Mouse (Mus musculus) kidney, postnatal 25 days (tissue): ENCODE data around the gene Scnm1.

Experiments used
- DNase-seq, 2 experiments: peaks; one replicate each; pipeline ENCODE4 v3.0.0; 2021; ENCODE audit warnings: mixed read lengths in 2 of 2

Gene Scnm1

GRCm38 (mm10) chr3:95133680-95134101 lies at the start of gene Scnm1, which contains the start of gene Lysmd1:
Gene Scnm1 (minus strand): TSS chr3:95134011.
Gene Lysmd1 (plus strand): TSS chr3:95134088.
- peak; percentile 89 to 96 for DNase-seq

GRCm38 (mm10) chr3:95181841-95182240 lies 48.0 kb upstream of the Scnm1 start:
- DNase-seq: no peak

DNA sequence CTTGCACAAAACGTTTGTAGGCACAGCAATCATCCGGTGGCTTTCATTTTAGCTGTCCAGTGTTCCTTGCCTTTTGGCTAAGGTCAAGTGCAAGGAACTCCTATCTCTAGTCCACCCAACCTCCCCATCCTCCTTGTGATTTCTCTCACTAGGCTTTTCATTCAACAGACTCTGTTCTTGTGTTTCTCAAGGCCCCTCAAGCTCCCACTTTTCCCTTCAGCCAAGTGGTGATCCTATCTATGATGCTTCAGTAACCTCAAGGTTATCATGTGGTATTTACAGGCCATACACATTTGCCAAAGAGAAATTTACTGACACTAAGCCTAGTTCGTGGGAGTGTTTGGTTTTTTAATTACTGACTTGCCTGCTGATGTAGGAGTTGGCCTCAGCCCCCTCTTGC lies 46.1 kb upstream of the Scnm1 start:
- no peak for DNase-seq

DNA sequence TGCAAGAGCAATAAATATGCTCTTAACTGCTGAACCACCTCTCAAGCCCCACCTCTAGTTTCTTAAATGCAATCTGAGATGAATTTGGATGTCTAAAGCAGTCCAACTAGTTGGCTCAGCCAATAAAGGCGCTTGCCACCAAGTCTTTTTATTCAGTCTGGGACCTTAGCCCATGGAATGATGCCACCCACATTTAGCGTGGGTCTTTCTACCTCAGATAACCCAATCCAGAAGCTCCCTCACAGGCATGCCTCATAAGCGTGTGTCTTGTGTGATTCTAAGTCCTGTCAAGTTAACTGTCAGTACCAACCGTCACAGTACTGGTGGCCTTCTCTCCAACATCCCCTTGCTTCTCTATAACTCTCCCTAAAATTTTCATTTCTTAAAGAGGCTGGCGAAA lies 45.1 kb upstream of the Scnm1 start:
- DNase-seq: no peak

GRCm38 (mm10) chr3:95177583-95177982 lies 43.8 kb upstream of the Scnm1 start:
- DNase-seq: peak in 1 of 2 experiments; percentile 21

GRCm38 (mm10) chr3:95176500-95176899 lies 42.7 kb upstream of the Scnm1 start:
- DNase-seq: no peak

- DNase-seq: peak; percentile 89 to 92
Observed at GRCm38 (mm10) chr3:95174011-95174592, 40.3 kb upstream of the Scnm1 start.

- peak; percentile 40 to 69 for DNase-seq
Observed at GRCm38 (mm10) chr3:95173256-95173949, 39.6 kb upstream of the Scnm1 start.

- DNase-seq: peak in 1 of 2 experiments; percentile 49
Observed at GRCm38 (mm10) chr3:95172526-95173255, 38.9 kb upstream of the Scnm1 start.

DNA sequence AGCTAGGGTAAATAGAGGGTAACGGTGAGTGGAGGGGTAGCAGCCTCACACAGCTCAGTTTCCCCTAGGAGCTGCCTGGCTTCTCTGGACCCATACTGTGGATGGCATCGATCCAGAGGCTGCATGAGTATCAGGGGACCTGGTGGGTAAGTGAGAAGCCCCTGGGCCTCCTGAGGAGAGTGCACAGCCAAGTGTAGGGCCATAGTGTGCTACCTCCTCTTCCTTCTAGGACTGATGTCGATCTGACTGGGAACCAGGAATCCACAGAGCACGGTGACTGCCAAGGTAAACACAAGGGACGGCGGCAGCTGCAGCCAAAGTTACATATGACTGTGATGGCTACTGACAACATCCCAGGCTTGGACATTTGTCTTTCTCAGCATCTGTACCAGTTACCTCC lies 37.3 kb upstream of the Scnm1 start:
- no peak for DNase-seq

- DNase-seq: no peak
Observed at GRCm38 (mm10) chr3:95169996-95170395, 36.2 kb upstream of the Scnm1 start.

DNA sequence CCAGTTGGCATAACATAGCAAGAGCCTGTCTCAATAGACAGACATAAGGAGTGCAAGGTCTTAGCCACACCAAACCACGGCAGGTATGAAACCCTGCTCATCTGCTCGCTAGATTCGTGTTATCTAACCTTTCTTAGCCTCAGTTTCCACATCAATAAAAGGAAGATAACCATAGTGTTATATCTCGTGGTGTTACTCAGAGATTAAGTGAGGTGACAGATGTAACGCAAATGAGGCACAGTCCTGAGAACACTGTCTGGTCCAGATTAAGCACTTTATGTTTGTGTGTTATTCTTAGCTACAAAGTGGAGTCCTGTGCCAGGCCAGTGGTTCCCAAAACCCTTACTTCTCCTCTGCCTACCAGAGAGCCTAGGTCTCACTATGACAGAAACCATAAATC lies 31.0 kb upstream of the Scnm1 start:
- no peak for DNase-seq

DNA sequence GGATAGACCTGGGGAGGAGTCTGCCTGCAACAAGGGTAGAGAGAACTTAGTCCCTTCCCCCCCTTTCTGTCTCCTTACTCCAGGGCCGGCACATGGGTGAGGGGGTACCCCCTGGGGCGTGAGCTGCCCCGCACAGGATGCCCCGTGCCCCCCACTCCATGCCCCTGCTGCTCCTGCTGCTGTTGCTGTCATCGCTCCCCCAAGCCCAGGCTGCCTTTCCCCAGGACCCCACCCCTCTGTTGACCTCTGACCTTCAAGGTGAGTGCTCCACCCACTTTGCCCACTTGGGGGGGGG lies 30.4 kb upstream of the Scnm1 start:
- DNase-seq: no peak

GRCm38 (mm10) chr3:95163419-95164255 lies 29.8 kb upstream of the Scnm1 start:
- DNase-seq: no peak

- no peak for DNase-seq
Observed at GRCm38 (mm10) chr3:95162345-95162628, 28.5 kb upstream of the Scnm1 start.

DNA sequence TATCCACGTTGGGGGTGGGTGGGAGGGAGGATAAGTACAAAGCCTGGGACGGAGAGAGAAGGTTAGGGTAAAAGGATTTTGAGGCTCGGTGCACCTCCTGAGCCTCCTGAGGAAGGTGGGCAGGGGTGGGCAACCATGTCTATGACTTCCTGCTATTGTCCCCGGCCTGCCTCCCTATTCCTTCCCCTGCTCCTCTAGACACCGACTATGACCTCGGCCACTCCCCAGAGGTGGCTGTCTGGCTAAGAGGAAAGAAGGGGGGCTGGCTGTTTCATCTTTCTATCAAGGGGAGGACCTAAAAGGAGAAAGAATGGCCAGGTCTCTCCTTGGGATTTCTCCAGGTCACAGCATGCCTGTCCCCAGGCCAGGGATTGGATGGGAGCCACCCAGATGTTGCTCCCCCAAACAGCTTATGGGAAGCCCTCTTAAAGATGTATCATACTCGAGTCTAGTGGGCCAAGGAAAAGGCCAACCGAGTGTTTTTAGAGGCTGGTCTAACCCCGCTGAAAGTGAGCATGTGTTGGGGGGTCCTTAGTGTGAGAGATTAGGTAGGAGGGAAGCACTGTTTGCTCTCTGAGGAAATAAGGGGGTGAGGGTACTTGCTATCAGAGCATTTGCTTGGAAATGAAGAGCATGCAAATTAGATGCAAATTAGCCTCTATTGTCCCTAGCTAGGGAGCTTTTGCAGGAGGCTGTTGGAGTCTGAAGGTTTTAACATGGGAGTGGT lies 28.0 kb upstream of the Scnm1 start:
- no peak for DNase-seq

GRCm38 (mm10) chr3:95161041-95161551 lies 27.3 kb upstream of the Scnm1 start:
- no peak for DNase-seq

DNA sequence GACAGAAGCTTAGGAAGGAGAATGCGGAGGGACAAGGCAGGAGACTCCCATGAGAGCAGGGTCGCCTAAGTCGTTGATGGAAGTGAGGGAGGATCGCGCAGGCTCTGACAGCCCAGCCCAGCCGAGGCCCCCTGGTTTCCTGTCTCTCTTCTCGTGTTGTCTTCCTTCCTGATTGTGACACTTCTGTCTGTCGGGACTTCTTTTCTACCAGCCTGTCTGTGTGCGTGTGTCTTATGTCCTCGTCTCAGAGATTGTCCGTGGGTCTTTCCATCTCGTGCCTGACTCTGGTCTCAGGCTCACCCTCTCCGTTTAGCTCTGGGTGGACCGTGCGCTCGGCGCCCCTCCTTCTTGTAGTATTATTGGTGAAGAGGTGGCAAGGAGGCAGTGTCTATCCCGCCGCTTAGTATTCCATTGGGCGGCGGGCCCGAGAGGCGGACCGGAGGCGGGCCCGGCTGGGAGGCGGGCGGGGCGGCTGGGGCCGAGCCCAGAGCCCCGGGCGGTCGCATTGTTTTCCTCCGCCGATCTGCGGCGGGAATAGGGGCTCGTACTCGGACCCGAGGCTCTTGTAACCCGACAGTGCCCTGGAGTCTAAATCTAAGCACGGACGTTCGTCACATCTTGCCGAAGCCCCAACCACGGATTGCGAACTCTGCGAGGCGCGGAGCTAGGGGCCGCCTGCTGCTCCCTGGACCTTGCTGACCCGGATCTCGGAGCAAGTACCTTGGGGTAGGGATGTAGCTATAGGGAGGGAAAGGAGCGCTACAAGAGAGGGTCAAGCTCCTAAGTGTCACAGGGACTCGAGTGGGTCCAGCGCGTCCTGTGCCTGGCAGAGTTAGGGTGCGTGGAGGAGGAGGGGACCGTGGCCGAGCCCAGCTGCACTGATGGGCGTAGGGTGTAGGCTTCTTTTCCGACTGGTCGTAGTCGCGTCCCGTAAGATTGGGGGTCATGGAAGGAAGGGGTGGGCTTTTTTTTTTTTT lies 26.5 kb upstream of the Scnm1 start, which contains the start of gene Sema6c:
Gene Sema6c, plus strand, starts transcription at position 471 of the 977 bp plus-strand sequence.
- peak; percentile 91 to 95 for DNase-seq

DNA sequence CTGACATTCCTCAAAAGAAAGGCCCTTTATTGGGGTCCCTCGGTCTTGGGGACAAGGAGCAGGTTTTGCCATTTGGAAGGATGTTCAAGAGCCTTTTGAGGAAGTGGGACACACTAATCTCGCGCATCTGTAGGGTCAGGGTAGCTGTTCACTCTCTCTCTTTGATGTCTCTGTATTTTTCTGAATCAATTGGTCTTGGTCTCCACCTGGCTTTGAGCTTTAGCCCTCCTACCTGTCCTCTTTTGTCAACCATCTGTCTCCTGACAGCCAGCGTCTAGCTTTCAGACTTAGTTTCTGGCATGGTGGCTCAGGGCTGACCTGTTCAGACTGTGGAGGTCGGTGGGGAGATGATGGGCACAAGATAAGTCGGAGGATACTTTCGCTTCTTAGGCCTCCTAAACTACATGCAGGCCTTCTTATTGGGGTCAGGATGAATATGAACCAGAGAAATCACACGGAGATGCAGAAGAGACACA lies 25.7 kb upstream of the Scnm1 start:
- no peak for DNase-seq

- peak; percentile 36 to 70 for DNase-seq
Observed at GRCm38 (mm10) chr3:95153874-95154273, 20.1 kb upstream of the Scnm1 start.

DNA sequence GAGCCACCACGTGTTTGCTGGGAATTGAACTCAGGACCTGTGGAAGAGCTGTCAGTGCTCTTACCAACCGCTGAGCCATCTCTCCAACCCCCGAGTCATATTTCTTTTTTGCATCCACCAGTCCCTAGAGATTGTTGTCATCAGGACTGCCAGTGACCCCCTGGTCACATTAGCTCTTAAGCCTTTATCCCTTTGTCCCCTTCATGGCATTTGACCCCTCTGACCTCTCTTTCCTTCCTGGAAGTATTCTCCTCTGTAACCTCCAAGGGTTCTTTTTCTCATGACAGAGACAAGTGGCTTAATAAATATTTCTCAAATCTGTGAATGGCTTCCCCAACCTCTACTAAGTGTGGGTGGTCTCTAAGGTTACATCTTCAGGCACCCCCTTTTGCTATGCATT lies 14.1 kb upstream of the Scnm1 start:
- DNase-seq: peak in 1 of 2 experiments; percentile 52
